27 mouse cellular contexts compared by ENCODE assay signal in the genomic region with DNA sequence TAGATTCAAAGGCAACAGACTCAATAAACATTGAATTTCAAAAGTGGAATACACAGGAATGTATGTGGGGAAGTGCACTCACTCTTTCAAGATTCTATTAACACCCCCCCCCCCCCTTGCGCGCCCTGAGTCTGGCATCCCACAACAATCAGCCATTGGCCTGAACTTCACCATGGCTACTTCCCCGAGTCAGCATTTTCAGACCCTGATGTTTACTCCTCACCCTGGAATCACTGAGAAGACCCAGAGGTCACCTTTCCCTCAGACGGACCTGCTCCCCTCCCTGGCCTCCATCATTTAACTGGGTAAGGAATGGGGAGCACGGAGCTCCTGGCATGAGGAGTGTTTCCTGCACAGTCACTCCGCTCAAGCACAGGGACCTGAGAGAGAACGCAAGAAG.
"Had no signal": no experiment of that assay in that cellular context is flagged by ENCODE, and none has a peak within 500 bp of the region (broad histone marks: within the 10 kb centered on the region; RNA-seq: fewer than 3 reads in every experiment).

No protein-coding gene starts in this region.

- H3K36me3 ChIP-seq: heart, embryonic 13.5 days; heart, embryonic 15.5 days; hindbrain, embryonic 13.5 days; hindbrain, embryonic 15.5 days; intestine, embryonic 15.5 days; limb, embryonic 10.5 days; limb, embryonic 12.5 days; liver, embryonic 13.5 days; liver, embryonic 15.5 days had no signal

- ATAC-seq: hindbrain, postnatal 0 days; inflammation-experienced regulatory T-cells, adult 6 months; intestine, embryonic 15.5 days; intestine, postnatal 0 days had no signal

- H3K27ac ChIP-seq: gastrocnemius, adult 2 months; heart, embryonic 13.5 days; heart, embryonic 15.5 days; hindbrain, embryonic 13.5 days; hindbrain, embryonic 15.5 days; hindbrain, postnatal 0 days; intestine, embryonic 15.5 days; left cerebral cortex, adult 2 months; limb, embryonic 10.5 days; limb, embryonic 12.5 days; liver, embryonic 13.5 days; liver, embryonic 15.5 days had no signal

- H3K27me3 ChIP-seq: hindbrain, embryonic 13.5 days; hindbrain, embryonic 15.5 days; intestine, embryonic 15.5 days; limb, embryonic 12.5 days; liver, embryonic 13.5 days; liver, embryonic 15.5 days had no signal

- H3K4me1 ChIP-seq: heart, embryonic 13.5 days; hindbrain, embryonic 15.5 days; intestine, embryonic 15.5 days had no signal

- H3K4me2 ChIP-seq: heart, embryonic 11.5 days; heart, embryonic 13.5 days; heart, embryonic 15.5 days; hindbrain, embryonic 13.5 days; hindbrain, embryonic 15.5 days; intestine, embryonic 15.5 days; limb, embryonic 12.5 days; liver, embryonic 11.5 days; liver, embryonic 13.5 days; liver, embryonic 15.5 days had no signal

- DNase-seq: gastrocnemius, adult 2 months; gastrocnemius, postnatal 10 days; gastrocnemius, postnatal 25 days; heart, adult 18-20 months; heart, postnatal 14 days; heart, postnatal 36 days; kidney, adult 18-20 months; kidney, adult 8-10 months; kidney, postnatal 10 days; kidney, postnatal 25 days; kidney, postnatal 4 days; liver; liver, embryonic 13.5 days had no signal

- H3K9ac ChIP-seq: heart, embryonic 13.5 days; heart, embryonic 15.5 days; hindbrain, embryonic 13.5 days; hindbrain, embryonic 15.5 days; intestine, embryonic 15.5 days; limb, embryonic 12.5 days; liver, embryonic 13.5 days; liver, embryonic 15.5 days had no signal

- H3K4me3 ChIP-seq: gastrocnemius, adult 2 months; heart, embryonic 13.5 days; heart, embryonic 15.5 days; hindbrain, embryonic 13.5 days; hindbrain, embryonic 15.5 days; intestine, embryonic 15.5 days; left cerebral cortex, adult 2 months; limb, embryonic 10.5 days; limb, embryonic 12.5 days; liver, embryonic 13.5 days; liver, embryonic 15.5 days had no signal

- H3K9me3 ChIP-seq: heart, embryonic 13.5 days; heart, embryonic 15.5 days; hindbrain, embryonic 13.5 days; hindbrain, embryonic 15.5 days; intestine, embryonic 15.5 days; limb, embryonic 10.5 days; limb, embryonic 12.5 days; liver, embryonic 13.5 days; liver, embryonic 15.5 days had no signal
